Mouse (Mus musculus) T-cell, adult 2 months (primary cell): ENCODE results near the gene Atxn3.
A peak's percentile ranks its signal among the peaks of the same experiment; 100 is the strongest.
"Not testable (repeated sequence)": the region's sequence is repeated elsewhere in the genome, so short reads cannot be mapped to it uniquely, and the experiment has no call there.

Source experiments
- DNase-seq: peaks from one replicate; pipeline ENCODE4 v3.0.0; 2022; ENCODE audit warnings: low spot score

Gene Atxn3

GRCm38 (mm10) chr12:101957942-101958544, at the start of gene Atxn3:
Gene Atxn3 (minus strand): TSS chr12:101958246.
- peak; percentile 97 for DNase-seq

- DNase-seq: no peak
Measured at GRCm38 (mm10) chr12:102000785-102001184, 42.7 kb upstream of the Atxn3 start.

DNA sequence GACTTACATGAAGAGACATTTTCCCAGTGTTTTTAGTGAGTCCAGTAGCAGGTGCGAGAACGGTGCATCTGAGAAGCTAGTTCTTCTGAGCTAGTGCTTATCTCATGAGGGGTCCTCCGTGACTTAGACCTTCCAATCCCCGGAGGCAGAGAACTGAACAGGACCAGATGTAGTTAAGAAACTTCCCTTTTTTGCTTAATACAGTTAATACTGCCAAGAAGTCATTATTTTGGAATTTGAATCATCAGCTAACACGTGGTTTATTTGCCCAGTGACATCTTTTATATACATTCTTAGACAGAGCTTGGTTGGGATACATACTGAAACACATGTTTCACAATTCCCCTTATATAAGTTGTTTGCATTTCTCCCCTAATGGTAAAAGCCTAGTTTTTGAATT, 40.9 kb upstream of the Atxn3 start:
- no peak for DNase-seq

- DNase-seq: no peak
Measured at GRCm38 (mm10) chr12:101994576-101995467, 36.8 kb upstream of the Atxn3 start.

DNA sequence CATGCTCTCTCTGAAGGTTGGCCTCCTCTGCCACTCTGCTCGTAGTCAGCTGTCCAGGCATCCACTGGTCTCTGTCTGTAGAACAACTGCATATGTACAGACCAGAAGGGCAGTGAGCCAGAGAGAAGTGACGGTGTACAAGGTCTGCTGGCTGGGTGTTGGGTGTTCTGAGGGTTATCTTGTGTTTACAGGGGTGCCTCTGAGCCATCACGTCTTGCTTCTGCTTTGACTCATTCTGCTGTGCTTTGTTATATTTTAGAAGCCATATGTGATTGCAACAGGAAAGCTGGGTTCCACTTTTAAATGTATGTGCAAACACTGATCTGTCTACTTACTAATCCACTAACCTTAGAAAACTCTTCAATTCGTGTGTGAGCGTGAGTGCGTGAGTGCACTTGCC, 29.6 kb upstream of the Atxn3 start:
- no peak for DNase-seq

DNA sequence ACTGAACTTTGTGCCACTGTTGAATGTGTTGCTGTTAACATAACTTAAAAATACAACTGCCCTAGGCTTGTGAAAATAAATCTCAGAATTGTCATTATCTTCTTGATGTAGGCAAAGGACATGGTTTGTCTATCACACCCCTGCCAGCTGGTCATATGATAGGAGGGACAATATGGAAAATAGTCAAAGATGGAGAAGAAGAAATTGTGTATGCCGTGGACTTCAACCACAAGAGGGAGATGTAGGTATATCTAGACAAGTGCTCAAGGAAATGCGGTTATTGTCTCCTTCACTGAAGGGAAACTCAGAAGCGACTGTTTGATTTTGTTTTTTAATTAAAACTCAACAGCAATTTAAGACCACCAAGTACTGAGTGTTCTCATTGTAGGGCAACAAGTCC, 27.1 kb upstream of the Atxn3 start:
- peak; percentile 9 for DNase-seq

GRCm38 (mm10) chr12:101982977-101983376, 24.9 kb upstream of the Atxn3 start:
- no peak for DNase-seq

DNA sequence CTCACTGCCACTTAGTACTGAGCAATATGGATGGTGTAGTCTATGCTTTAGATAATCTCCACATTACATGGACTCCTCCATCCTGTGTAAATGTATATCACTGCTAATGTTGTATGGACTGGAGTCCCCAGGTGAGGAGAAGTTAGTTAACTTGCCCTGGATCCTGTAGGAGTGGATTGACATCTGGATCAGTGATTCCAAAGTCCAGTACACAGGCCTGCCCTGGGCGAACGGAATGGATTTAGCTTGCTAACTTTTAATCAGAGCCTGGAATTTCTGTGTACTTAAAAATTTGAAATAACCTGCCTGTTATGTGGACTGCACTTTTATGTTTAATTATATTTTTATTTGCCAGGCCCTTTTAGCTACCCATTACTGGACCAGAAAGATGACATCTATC, 23.5 kb upstream of the Atxn3 start:
- DNase-seq: no peak

DNA sequence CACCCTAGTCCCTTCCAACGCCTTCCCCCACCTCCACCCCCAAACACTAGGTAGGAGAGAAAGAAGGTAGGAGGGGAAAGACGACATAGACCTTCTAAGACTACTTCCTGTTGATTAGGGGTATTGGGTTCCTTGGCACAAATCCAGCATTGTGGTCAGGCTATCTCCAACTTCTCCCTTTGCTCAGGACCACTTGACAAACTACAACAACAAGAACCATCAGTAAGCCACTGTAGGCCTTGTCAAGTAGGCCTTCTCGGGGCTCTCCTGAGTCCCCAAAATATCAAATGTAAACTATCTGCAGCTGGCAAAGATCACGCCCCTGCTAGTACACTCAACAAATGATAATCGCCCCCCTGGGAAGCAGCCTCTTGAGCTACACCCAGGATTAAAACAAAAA, 22.2 kb upstream of the Atxn3 start:
- peak; percentile 39 for DNase-seq

GRCm38 (mm10) chr12:101979213-101979750, 21.2 kb upstream of the Atxn3 start:
- no peak for DNase-seq

GRCm38 (mm10) chr12:101978588-101978987, 20.5 kb upstream of the Atxn3 start:
- DNase-seq: no peak

DNA sequence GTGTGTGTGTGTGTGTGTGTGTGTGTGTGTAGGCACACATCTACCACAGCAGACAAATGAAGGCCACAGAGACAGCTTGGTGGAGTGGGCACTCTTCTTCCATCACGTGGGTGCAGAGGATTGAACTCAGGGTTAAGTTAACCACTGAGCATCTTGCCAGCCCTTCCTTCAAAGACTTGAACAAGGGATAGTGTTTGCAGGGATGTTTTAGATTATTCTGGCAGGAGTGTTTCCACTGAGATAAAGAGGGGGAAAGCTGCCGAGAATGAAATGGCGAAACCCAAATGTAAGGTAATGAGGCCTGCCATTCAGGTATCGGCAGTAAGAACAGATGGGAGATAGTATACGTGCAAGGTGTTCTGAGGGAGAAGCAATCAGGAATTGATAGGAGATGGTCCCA, 20.1 kb upstream of the Atxn3 start:
- no peak for DNase-seq

DNA sequence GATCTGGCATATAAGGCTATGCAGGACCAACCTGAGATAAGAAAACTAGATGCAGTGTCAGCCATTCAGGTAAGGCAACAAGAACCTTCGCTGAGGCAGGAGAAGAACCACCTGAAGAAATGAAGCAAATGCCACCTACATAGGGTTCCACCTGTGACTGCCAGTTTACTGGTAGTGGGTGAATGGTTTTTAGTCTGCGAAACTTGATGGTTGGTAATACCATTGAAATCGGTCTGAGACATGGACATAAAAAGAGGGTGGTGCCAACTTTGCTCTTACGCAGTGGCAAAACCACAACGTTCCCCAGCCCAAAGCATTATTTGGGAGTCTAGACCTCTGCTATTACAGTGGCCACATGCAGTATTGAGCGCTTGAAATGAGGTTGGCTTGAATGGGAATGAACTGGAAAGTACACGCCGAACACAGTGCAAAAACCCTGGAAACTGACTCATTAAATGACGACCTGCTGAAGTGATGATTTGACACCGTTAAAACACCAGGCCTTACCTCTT, 19.4 kb upstream of the Atxn3 start:
- no peak for DNase-seq

- DNase-seq: peak; percentile 11
Measured at GRCm38 (mm10) chr12:101976651-101977403, 18.8 kb upstream of the Atxn3 start.

DNA sequence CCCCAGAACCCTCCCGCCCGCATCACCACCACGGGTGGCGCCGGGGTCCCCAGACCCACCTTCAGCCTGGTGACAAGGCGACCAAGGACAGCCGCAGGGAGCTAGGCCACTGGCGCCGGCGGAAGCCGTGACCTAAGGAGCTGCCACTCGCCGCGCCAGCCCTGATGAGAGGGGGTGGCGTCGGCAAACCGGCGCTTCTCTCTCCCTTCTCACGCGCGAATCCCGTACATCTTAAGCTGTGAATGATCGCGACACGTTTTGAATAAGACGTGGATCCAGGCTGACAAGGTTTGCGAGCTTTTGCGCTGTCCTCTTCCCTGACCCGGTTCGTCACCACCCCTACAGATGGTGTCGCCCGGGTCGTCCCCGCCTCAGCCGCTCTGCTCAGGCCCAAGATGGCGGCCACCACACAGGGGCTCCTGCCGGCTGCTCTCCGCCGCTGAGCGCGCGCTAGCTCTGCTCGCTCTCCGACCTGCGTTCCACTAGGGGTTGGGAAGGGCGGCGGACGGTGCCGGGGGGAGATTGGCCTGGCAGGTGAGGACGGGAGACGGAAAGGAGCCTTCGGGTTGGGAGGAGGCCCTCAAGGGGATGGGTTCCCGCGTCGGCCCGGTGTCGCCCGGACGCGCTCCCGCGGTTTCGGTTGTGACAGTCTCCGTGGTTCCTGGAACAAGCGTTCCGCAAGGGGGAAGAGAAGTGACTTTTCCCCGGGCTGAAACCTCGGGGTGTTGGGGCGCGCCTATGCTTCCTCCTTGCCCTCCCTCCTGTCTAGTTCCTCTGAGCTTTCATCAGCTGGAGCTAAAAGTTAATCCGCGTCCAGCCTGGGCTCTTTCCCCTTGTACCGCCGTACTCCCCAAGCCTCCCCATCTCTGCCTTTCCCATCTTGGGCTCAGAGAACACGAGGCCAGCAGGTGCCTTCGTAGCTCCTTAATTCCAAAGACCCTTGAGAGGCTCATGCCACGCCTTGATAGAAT, 17.8 kb upstream of the Atxn3 start, which contains the start of gene Cpsf2:
Gene Cpsf2, plus strand, starts transcription at position 388 of the 971 bp plus-strand sequence.
- peak; percentile 83 for DNase-seq

- DNase-seq: no peak
Measured at GRCm38 (mm10) chr12:101975167-101975600, 17.1 kb upstream of the Atxn3 start.

DNA sequence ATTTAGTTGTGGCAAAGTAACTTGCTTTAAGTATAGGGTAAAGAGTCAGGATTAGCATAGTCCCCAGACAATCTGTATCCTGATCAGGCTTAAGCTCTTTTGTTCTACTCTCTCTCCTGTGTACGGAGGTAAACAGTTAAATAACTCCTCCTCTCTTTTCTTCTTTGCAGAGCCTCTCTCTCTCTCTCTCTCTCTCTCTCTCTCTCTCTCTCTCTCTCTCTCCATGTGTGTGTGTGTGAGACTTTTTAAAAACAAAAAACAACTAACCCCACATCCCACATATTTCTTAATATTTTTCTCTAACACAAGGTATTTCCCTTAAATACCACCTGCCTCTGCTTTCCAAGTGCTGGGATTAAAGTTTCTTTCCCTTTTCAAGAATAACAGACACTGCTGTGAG, 16.5 kb upstream of the Atxn3 start:
- no peak for DNase-seq

DNA sequence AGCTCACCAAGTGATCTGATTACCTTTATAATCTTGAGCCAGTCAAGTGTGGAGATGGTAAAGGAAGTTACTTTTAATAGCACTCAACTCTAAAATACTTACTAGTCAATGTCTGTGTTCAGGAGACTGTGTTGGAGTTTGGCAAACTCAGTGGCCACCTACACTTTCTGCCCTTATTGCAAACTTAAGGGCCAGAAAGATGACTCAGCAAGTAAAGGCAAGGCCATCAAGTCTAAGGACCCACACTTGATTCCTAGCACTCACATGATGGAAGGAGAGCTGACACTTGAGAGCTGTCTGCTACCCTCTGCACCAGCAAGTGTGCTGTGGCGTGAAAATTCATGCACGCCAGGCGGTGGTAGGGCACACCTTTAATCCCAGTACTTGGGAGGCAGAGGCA, 14.2 kb upstream of the Atxn3 start:
- DNase-seq: no peak

- peak; percentile 22 for DNase-seq
Measured at GRCm38 (mm10) chr12:101971311-101971710, 13.3 kb upstream of the Atxn3 start.

DNA sequence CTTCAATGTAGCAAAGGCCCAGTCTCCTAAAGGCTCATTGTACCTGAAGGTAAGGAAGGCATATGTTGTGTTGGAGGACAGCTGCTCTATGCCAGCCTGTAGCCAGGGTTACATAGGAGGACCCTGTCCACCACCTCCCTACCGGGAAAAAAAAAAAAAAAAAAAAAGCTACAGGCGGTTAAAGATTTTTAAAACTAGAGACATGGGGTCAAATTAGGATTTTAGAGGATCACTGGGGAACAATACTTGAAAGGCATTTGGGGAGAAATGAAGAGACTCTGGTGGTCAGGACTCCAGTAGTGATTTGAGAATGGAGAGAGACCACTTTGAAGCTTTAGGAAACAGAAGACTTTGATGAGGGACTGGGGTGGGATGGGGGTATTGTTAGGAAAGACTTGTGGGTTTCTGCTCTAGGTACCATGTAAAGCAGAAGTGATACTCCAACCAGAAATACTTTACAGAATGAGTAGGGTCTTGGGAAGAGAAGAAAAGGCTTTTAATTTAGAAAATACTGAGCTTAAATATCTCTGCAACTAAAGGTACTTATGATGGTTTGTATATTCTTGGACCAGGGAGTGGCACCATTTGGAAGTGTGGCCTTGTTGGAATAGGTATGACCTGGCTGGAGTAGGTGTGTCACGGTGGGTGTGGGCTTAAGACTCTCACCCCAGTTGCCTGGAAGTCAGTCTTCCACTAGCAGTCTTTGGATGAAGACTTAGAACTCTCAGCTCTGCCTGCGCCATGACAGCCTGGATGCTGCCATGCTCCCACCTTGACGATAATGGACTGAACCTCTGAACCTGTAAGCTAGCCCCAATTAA, 1.1 kb upstream of the Atxn3 start:
- DNase-seq: not testable (repeated sequence)
